Mouse (Mus musculus) liver, embryonic 14.5 days (tissue): Measurements from ENCODE around the gene Xntrpc. TPM values are rescaled to one million over a fixed set of nuclear protein-coding genes. Genes with fewer than 3 reads are reported as not detected.
A peak's percentile ranks its signal among the peaks of the same experiment; 100 is the strongest.

Experiments used
- ATAC-seq: fragments of 200-750 bp; cut with Nextera tagmentation; 2 replicates; pipeline ENCODE4 v1.8.0; 2017; ENCODE audit warnings: moderate number of reproducible peaks, mild to moderate bottlenecking, moderate library complexity; ENCODE audit not compliant: insufficient read depth
- DNase-seq, 3 experiments: peaks; one replicate each; pipeline ENCODE4 v3.0.0-alpha.2; 2012 to 2013; ENCODE audit warnings: low read depth in 3 of 3, low spot score in 3 of 3
- H3K27ac ChIP-seq: fragments of 300-500 bp; sonication (generic); 2 replicates; pipeline ENCODE4 v1.5.1; 2014; ENCODE audit warnings: moderate library complexity, mild to moderate bottlenecking, control low read depth, inconsistent platforms
- H3K27me3 ChIP-seq: fragments of 300-500 bp; sonication (generic); 2 replicates; pipeline ENCODE4 v1.6.1; 2014; ENCODE audit warnings: mild to moderate bottlenecking, low read length, moderate library complexity; ENCODE audit not compliant: control insufficient read depth, insufficient read depth
- H3K36me3 ChIP-seq: fragments of 300-500 bp; sonication (generic); replicated peaks from 2 replicates; pipeline ENCODE4 v1.6.1; 2014; ENCODE audit warnings: low read depth; ENCODE audit not compliant: control insufficient read depth, insufficient read depth
- H3K4me1 ChIP-seq, 2 experiments: fragments of 200-500 bp in 1 of 2; fragments of 300-500 bp in 1 of 2; sonication (generic) in 1 of 2; replicated peaks; 2 replicates each; pipeline ENCODE4 v1.6.1; 2012 to 2014; ENCODE audit warnings: antibody characterized with exemption in 1 of 2, inconsistent platforms in 1 of 2, low read length in 1 of 2; ENCODE audit not compliant: control insufficient read depth in 2 of 2, insufficient read depth in 2 of 2
- H3K4me2 ChIP-seq: fragments of 300-500 bp; sonication (generic); 2 replicates; pipeline ENCODE4 v1.6.1; 2014; ENCODE audit warnings: low read depth, mild to moderate bottlenecking, control low read depth, moderate library complexity
- H3K4me3 ChIP-seq, 2 experiments: fragments of 200-500 bp in 1 of 2; fragments of 300-500 bp in 1 of 2; sonication (generic) in 1 of 2; 2 replicates each; pipeline ENCODE4 v1.5.1; 2012 to 2014; ENCODE audit warnings: low read depth in 2 of 2, low read length in 2 of 2, mild to moderate bottlenecking in 2 of 2, control low read depth in 1 of 2, inconsistent platforms in 1 of 2, moderate library complexity in 1 of 2; ENCODE audit not compliant: insufficient read depth in 1 of 2
- H3K9ac ChIP-seq: fragments of 300-500 bp; sonication (generic); replicated peaks from 2 replicates; pipeline ENCODE4 v1.6.1; 2014; ENCODE audit warnings: mild to moderate bottlenecking, control low read depth, moderate library complexity
- H3K9me3 ChIP-seq: fragments of 300-500 bp; sonication (generic); 2 replicates; pipeline ENCODE4 v1.6.1; 2016; ENCODE audit warnings: low read length, mixed read lengths; ENCODE audit not compliant: control insufficient read depth
- CTCF ChIP-seq: IDR thresholded peaks from 2 replicates; pipeline ENCODE4 v1.5.1; 2016; ENCODE audit warnings: antibody characterized with exemption, low read depth, control low read depth
- EP300 ChIP-seq: IDR thresholded peaks from 2 replicates; pipeline ENCODE4 v1.6.1; 2016; ENCODE audit warnings: antibody characterized with exemption, low read depth
- WGBS: fragments of 180-500 bp; shearing (Covaris S2); extraction: QIAGEN DNeasy Blood & Tissue Kit; methylation state at CpG from one replicate; pipeline ENCODE4 v1.1.7; 2014; ENCODE audit not compliant: insufficient replicate concordance; 5-methylcytosine and 5-hydroxymethylcytosine counted together
- polyA plus RNA-seq, 2 experiments: library from polyadenylated mRNA; depleted of rRNA in 1 of 2; stranded (reverse) in 1 of 2; unstranded in 1 of 2; fragments of >200 nt; fragmentation: Nextera tagmentation in 1 of 2; extraction: Ambion mirVana in 1 of 2; gene quantifications; 2 replicates each; pipeline versions ENCODE4 v1.2.1 to v1.2.3; 2012 to 2014

Xntrpc gene
- polyA plus RNA-seq, 2 experiments, result 0.36 to 1.1 TPM

GRCm38 (mm10) chr7:102120326-102120725 lies 54.8 kb downstream of the Xntrpc start:
- ATAC-seq (no peak), DNase-seq (no peak)
- no peaks in the 10 kb centered on the region for H3K9me3 ChIP-seq
- peaks cover 54% of the 10 kb centered on the region for H3K36me3 ChIP-seq
- no peak overlapping the region for H3K27ac ChIP-seq
- H3K9ac ChIP-seq, result no peak overlapping the region
- no peak overlapping the region for H3K4me3 ChIP-seq
- TF ChIP-seq CTCF (no peak), EP300 (no peak)
- no peaks in the 10 kb centered on the region for H3K27me3 ChIP-seq
- WGBS, result 85% methylated on average over 10 of the region's 10 CpGs
- no peaks in the 10 kb centered on the region for H3K4me1 ChIP-seq
- H3K4me2 ChIP-seq, result no peak overlapping the region

DNA sequence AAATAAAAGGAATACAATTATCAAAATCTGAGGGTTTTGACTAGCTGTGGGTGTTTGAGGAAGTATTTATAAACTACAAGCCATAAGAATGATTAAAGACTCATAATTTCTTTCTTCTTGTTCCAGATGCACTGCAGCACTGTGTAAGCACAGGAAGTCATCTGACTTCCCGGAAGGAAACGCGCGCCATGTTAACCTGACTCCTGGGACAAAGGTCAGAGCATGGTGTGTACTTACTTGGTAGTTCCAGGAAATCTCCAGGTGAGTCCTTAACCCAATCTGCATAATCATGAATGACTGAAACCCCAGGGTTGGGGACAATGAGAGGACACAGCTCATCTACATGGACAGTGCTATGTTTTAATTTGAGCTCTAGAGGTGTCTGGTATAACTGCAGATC lies 66.9 kb downstream of the Xntrpc start:
- Histone ChIP-seq H3K27ac (no peak overlapping the region), H3K4me2 (no peak overlapping the region), H3K4me1 (no peaks in the 10 kb centered on the region), H3K36me3 (peaks cover 72% of the 10 kb centered on the region), H3K9me3 (no peaks in the 10 kb centered on the region), H3K4me3 (no peak overlapping the region), H3K9ac (no peak overlapping the region), H3K27me3 (no peaks in the 10 kb centered on the region)
- TF ChIP-seq CTCF, result no peak
- TF ChIP-seq EP300, result no peak
- WGBS, result 90% methylated on average over 4 of the region's 4 CpGs
- DNase-seq, result no peak
- no peak for ATAC-seq

- ATAC-seq, result no peak
- H3K27ac ChIP-seq, result no peak overlapping the region
- H3K36me3 ChIP-seq, result peaks cover 60% of the 10 kb centered on the region
- no peak overlapping the region for H3K4me2 ChIP-seq
- H3K9ac ChIP-seq, result no peak overlapping the region
- H3K9me3 ChIP-seq, result no peaks in the 10 kb centered on the region
- no peak overlapping the region for H3K4me3 ChIP-seq
- H3K27me3 ChIP-seq, result no peaks in the 10 kb centered on the region
- no peak for TF ChIP-seq EP300
- TF ChIP-seq CTCF, result peak; percentile 78
- 61% methylated on average over 1 of the region's 1 CpGs for WGBS
- no peaks in the 10 kb centered on the region for H3K4me1 ChIP-seq
- DNase-seq, result peak; percentile 4 to 40 (median 26)
Measured at GRCm38 (mm10) chr7:102137464-102137863, 72.0 kb downstream of the Xntrpc start.

DNA sequence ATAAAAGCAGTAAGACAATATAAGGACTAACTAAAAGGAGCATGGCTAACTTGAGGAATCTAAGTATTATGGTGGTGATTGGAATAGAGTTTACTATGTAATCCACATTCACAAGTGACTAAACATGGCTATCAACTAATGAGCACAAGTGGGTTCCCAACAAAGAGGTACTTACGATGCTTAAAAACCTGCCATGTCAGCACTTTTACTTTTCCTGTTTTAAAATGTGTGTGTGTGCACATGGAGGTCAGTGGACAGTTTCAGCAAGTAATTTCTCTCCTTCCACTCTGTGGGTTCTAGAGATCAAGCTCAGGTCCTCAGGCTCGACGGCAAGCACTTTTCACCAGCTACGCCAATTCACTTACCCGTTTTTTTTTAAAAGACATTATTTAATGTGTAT lies 72.4 kb downstream of the Xntrpc start:
- WGBS, result 92% methylated on average over 5 of the region's 5 CpGs
- H3K27me3 ChIP-seq, result no peaks in the 10 kb centered on the region

More for the DNA sequence above, 72.4 kb downstream of the Xntrpc start:
- DNase-seq (no peak), ATAC-seq (no peak)
- Histone ChIP-seq H3K36me3 (peaks cover 56% of the 10 kb centered on the region), H3K4me3 (no peak overlapping the region), H3K27ac (no peak overlapping the region), H3K4me1 (no peaks in the 10 kb centered on the region), H3K4me2 (no peak overlapping the region), H3K9ac (no peak overlapping the region), H3K9me3 (no peaks in the 10 kb centered on the region)
- TF ChIP-seq EP300, result no peak

Other genes starting within 250 kb of the Xntrpc start
- 0.03 TPM in 1 of 2 replicates, not detected in the other for gene Phox2a, start 247.4 kb upstream of the Xntrpc start, polyA plus RNA-seq (2012; rRNA removed)
- gene Phox2a, start 247.4 kb upstream of the Xntrpc start, polyA plus RNA-seq (2014; fragmentation: Nextera tagmentation; extraction: Ambion mirVana), result not detected in 2 replicates
- gene Inppl1, start 227.5 kb upstream of the Xntrpc start, polyA plus RNA-seq (2012; rRNA removed), result 4.4 and 6.8 TPM in 2 replicates
- gene Inppl1, start 227.5 kb upstream of the Xntrpc start, polyA plus RNA-seq (2014; fragmentation: Nextera tagmentation; extraction: Ambion mirVana), result 0.69 and 2.0 TPM in 2 replicates
- gene Folr2, start 208.5 kb upstream of the Xntrpc start, polyA plus RNA-seq (2012; rRNA removed), result 7.4 and 8.0 TPM in 2 replicates
- gene Folr2, start 208.5 kb upstream of the Xntrpc start, polyA plus RNA-seq (2014; fragmentation: Nextera tagmentation; extraction: Ambion mirVana), result 4.2 and 6.5 TPM in 2 replicates
- 25.6 and 54.6 TPM in 2 replicates for gene Anapc15, start 202.0 kb upstream of the Xntrpc start, polyA plus RNA-seq (2012; rRNA removed)
- 51.9 and 52.0 TPM in 2 replicates for gene Anapc15, start 202.0 kb upstream of the Xntrpc start, polyA plus RNA-seq (2014; fragmentation: Nextera tagmentation; extraction: Ambion mirVana)
- 0.33 and 0.53 TPM in 2 replicates for gene Folr1, start 194.9 kb upstream of the Xntrpc start, polyA plus RNA-seq (2012; rRNA removed)
- 0.38 TPM in 1 of 2 replicates, not detected in the other for gene Folr1, start 194.9 kb upstream of the Xntrpc start, polyA plus RNA-seq (2014; fragmentation: Nextera tagmentation; extraction: Ambion mirVana)
- gene Lamtor1, start 159.8 kb upstream of the Xntrpc start, polyA plus RNA-seq (2012; rRNA removed), result 61.7 and 74.8 TPM in 2 replicates
- gene Lamtor1, start 159.8 kb upstream of the Xntrpc start, polyA plus RNA-seq (2014; fragmentation: Nextera tagmentation; extraction: Ambion mirVana), result 63.3 and 67.8 TPM in 2 replicates
- gene Tomt, start 159.4 kb upstream of the Xntrpc start, polyA plus RNA-seq (2012; rRNA removed), result 0.05 and 0.08 TPM in 2 replicates
- 0.09 and 0.13 TPM in 2 replicates for gene Tomt, start 159.4 kb upstream of the Xntrpc start, polyA plus RNA-seq (2014; fragmentation: Nextera tagmentation; extraction: Ambion mirVana)
- 1.3 and 1.4 TPM in 2 replicates for gene Lrrc51, start 131.8 kb upstream of the Xntrpc start, polyA plus RNA-seq (2012; rRNA removed)
- gene Lrrc51, start 131.8 kb upstream of the Xntrpc start, polyA plus RNA-seq (2014; fragmentation: Nextera tagmentation; extraction: Ambion mirVana), result 1.8 and 2.1 TPM in 2 replicates
- 27.4 and 28.6 TPM in 2 replicates for gene Numa1, start 131.6 kb upstream of the Xntrpc start, polyA plus RNA-seq (2012; rRNA removed)
- 36.2 and 41.3 TPM in 2 replicates for gene Numa1, start 131.6 kb upstream of the Xntrpc start, polyA plus RNA-seq (2014; fragmentation: Nextera tagmentation; extraction: Ambion mirVana)
- 12.7 and 14.8 TPM in 2 replicates for gene Il18bp, start 47.0 kb upstream of the Xntrpc start, polyA plus RNA-seq (2012; rRNA removed)
- 15.0 and 15.9 TPM in 2 replicates for gene Il18bp, start 47.0 kb upstream of the Xntrpc start, polyA plus RNA-seq (2014; fragmentation: Nextera tagmentation; extraction: Ambion mirVana)
- gene Rnf121, start 244 bp upstream of the Xntrpc start, polyA plus RNA-seq (2012; rRNA removed), result 10.9 and 16.9 TPM in 2 replicates
- gene Rnf121, start 244 bp upstream of the Xntrpc start, polyA plus RNA-seq (2014; fragmentation: Nextera tagmentation; extraction: Ambion mirVana), result 10.0 and 10.5 TPM in 2 replicates
- gene Xndc1, start 202 bp upstream of the Xntrpc start, polyA plus RNA-seq (2012; rRNA removed), result 14.7 and 16.0 TPM in 2 replicates
- 5.4 and 6.3 TPM in 2 replicates for gene Xndc1, start 202 bp upstream of the Xntrpc start, polyA plus RNA-seq (2014; fragmentation: Nextera tagmentation; extraction: Ambion mirVana)
- gene Trpc2, start 17.4 kb downstream of the Xntrpc start, polyA plus RNA-seq (2012; rRNA removed), result 0.12 TPM in 1 of 2 replicates, not detected in the other
- not detected in 2 replicates for gene Trpc2, start 17.4 kb downstream of the Xntrpc start, polyA plus RNA-seq (2014; fragmentation: Nextera tagmentation; extraction: Ambion mirVana)
- 0.04 TPM in 1 of 2 replicates, not detected in the other for gene Art1, start 36.0 kb downstream of the Xntrpc start, polyA plus RNA-seq (2012; rRNA removed)
- gene Art1, start 36.0 kb downstream of the Xntrpc start, polyA plus RNA-seq (2014; fragmentation: Nextera tagmentation; extraction: Ambion mirVana), result not detected in 2 replicates
- 0.08 and 0.10 TPM in 2 replicates for gene Art5, start 43.8 kb downstream of the Xntrpc start, polyA plus RNA-seq (2012; rRNA removed)
- gene Art5, start 43.8 kb downstream of the Xntrpc start, polyA plus RNA-seq (2014; fragmentation: Nextera tagmentation; extraction: Ambion mirVana), result 0.15 and 0.20 TPM in 2 replicates
- not detected in 2 replicates for gene Chrna10, start 51.1 kb downstream of the Xntrpc start, polyA plus RNA-seq (2012; rRNA removed)
- gene Chrna10, start 51.1 kb downstream of the Xntrpc start, polyA plus RNA-seq (2014; fragmentation: Nextera tagmentation; extraction: Ambion mirVana), result not detected in 2 replicates
- 7.0 and 8.8 TPM in 2 replicates for gene Nup98, start 144.5 kb downstream of the Xntrpc start, polyA plus RNA-seq (2012; rRNA removed)
- 16.3 and 17.4 TPM in 2 replicates for gene Nup98, start 144.5 kb downstream of the Xntrpc start, polyA plus RNA-seq (2014; fragmentation: Nextera tagmentation; extraction: Ambion mirVana)
- gene Pgap2, start 144.5 kb downstream of the Xntrpc start, polyA plus RNA-seq (2012; rRNA removed), result 14.5 and 15.4 TPM in 2 replicates
- 18.0 and 20.2 TPM in 2 replicates for gene Pgap2, start 144.5 kb downstream of the Xntrpc start, polyA plus RNA-seq (2014; fragmentation: Nextera tagmentation; extraction: Ambion mirVana)
- gene Rhog, start 190.3 kb downstream of the Xntrpc start, polyA plus RNA-seq (2012; rRNA removed), result 31.4 and 35.9 TPM in 2 replicates
- gene Rhog, start 190.3 kb downstream of the Xntrpc start, polyA plus RNA-seq (2014; fragmentation: Nextera tagmentation; extraction: Ambion mirVana), result 53.4 and 55.6 TPM in 2 replicates
- 6.9 and 7.9 TPM in 2 replicates for gene Stim1, start 202.1 kb downstream of the Xntrpc start, polyA plus RNA-seq (2012; rRNA removed)
- gene Stim1, start 202.1 kb downstream of the Xntrpc start, polyA plus RNA-seq (2014; fragmentation: Nextera tagmentation; extraction: Ambion mirVana), result 9.3 and 11.2 TPM in 2 replicates